Mouse (Mus musculus) bone marrow, adult 2 months (tissue): ENCODE measurements around the gene C8b. TPM values are rescaled to one million over a fixed set of nuclear protein-coding genes. Genes with fewer than 3 reads are reported as not detected.

Source experiments
- H3K27ac ChIP-seq: fragments of 200-500 bp; 2 replicates; pipeline ENCODE4 v1.5.1; 2012; ENCODE audit warnings: low read depth, mild to moderate bottlenecking, control low read depth, inconsistent platforms, low read length; ENCODE audit not compliant: control insufficient read depth, poor library complexity, insufficient read depth
- H3K4me1 ChIP-seq: fragments of 200-500 bp; 2 replicates; pipeline ENCODE4 v1.6.1; 2011; ENCODE audit warnings: low read length; ENCODE audit not compliant: control insufficient read depth, insufficient read depth
- H3K4me3 ChIP-seq: fragments of 200-500 bp; replicated peaks from 2 replicates; pipeline ENCODE3; 2011; ENCODE audit warnings: mild to moderate bottlenecking, low read depth, low read length, control low read depth; ENCODE audit not compliant: control insufficient read depth
- CTCF ChIP-seq: fragments of 200-500 bp; IDR thresholded peaks from 2 replicates; pipeline ENCODE4 v1.5.1; 2011; ENCODE audit warnings: low read length, control low read depth; ENCODE audit not compliant: control insufficient read depth, insufficient read depth
- POLR2A ChIP-seq: fragments of 200-500 bp; IDR thresholded peaks from 2 replicates; pipeline ENCODE4 v1.6.1; 2011; ENCODE audit warnings: low read depth, mild to moderate bottlenecking, control low read depth, low read length, borderline replicate concordance; ENCODE audit not compliant: control insufficient read depth
- WGBS: fragments of 180-500 bp; shearing (Covaris S2); methylation state at CpG from one replicate; pipeline ENCODE4 v1.1.7; 2018; 5-methylcytosine and 5-hydroxymethylcytosine counted together
- polyA plus RNA-seq: library from polyadenylated mRNA; stranded (reverse); fragments of >200 nt; gene quantifications from 2 replicates; pipeline ENCODE4 v1.2.4, GENCODE M21; 2011; ENCODE audit warnings: low replicate concordance; ENCODE audit not compliant: missing spikeins, insufficient read depth, insufficient read length

Gene C8b
- polyA plus RNA-seq, 1 experiment: not detected

GRCm38 (mm10) chr4:104818986-104819385 is 52.9 kb downstream of the C8b start:
- no peak overlapping the region for H3K4me3 ChIP-seq
- 71% methylated on average over 4 of the region's 4 CpGs for WGBS
- H3K27ac ChIP-seq: no peak overlapping the region
- no peaks in the 10 kb centered on the region for H3K4me1 ChIP-seq
- no peak for TF ChIP-seq POLR2A
- TF ChIP-seq CTCF: no peak

- 65% methylated on average over 4 of the region's 4 CpGs for whole genome bisulfite sequencing
- H3K27ac ChIP-seq: no peak overlapping the region
- H3K4me1 ChIP-seq: no peaks in the 10 kb centered on the region
- H3K4me3 ChIP-seq: no peak overlapping the region
- TF ChIP-seq CTCF (no peak), POLR2A (no peak)
Measured at GRCm38 (mm10) chr4:104819891-104820290, 53.8 kb downstream of the C8b start.

- 57% methylated on average over 4 of the region's 4 CpGs for WGBS
- H3K4me1 ChIP-seq: no peaks in the 10 kb centered on the region
- no peak for TF ChIP-seq POLR2A
- no peak for TF ChIP-seq CTCF
- no peak overlapping the region for H3K27ac ChIP-seq
- H3K4me3 ChIP-seq: no peak overlapping the region
Measured at GRCm38 (mm10) chr4:104823597-104824101, 57.5 kb downstream of the C8b start.

GRCm38 (mm10) chr4:104824381-104825077 is 58.4 kb downstream of the C8b start:
- H3K4me3 ChIP-seq: no peak overlapping the region
- WGBS: 71% methylated on average over 7 of the region's 7 CpGs
- H3K27ac ChIP-seq: no peak overlapping the region
- TF ChIP-seq CTCF (no peak), POLR2A (no peak)
- H3K4me1 ChIP-seq: no peaks in the 10 kb centered on the region

- H3K4me3 ChIP-seq: no peak overlapping the region
- no peak overlapping the region for H3K27ac ChIP-seq
- H3K4me1 ChIP-seq: no peaks in the 10 kb centered on the region
- TF ChIP-seq POLR2A (no peak), CTCF (no peak)
- WGBS: 78% methylated on average over 5 of the region's 5 CpGs
Measured at GRCm38 (mm10) chr4:104828939-104829338, 62.8 kb downstream of the C8b start.

- 69% methylated on average over 5 of the region's 5 CpGs for WGBS
- no peak for TF ChIP-seq CTCF
- TF ChIP-seq POLR2A: no peak
- no peak overlapping the region for H3K27ac ChIP-seq
- no peaks in the 10 kb centered on the region for H3K4me1 ChIP-seq
- H3K4me3 ChIP-seq: no peak overlapping the region
Measured at GRCm38 (mm10) chr4:104835096-104835495, 69.0 kb downstream of the C8b start.

GRCm38 (mm10) chr4:104838342-104838741 is 72.2 kb downstream of the C8b start:
- Histone ChIP-seq H3K4me1 (no peaks in the 10 kb centered on the region), H3K27ac (no peak overlapping the region), H3K4me3 (no peak overlapping the region)
- TF ChIP-seq POLR2A (no peak), CTCF (no peak)
- 61% methylated on average over 2 of the region's 2 CpGs for WGBS

- Histone ChIP-seq H3K27ac (no peak overlapping the region), H3K4me3 (no peak overlapping the region)
- 90% methylated on average over 5 of the region's 5 CpGs for WGBS
Measured at GRCm38 (mm10) chr4:104842204-104842603, 76.1 kb downstream of the C8b start.

More at GRCm38 (mm10) chr4:104842204-104842603, 76.1 kb downstream of the C8b start:
- H3K4me1 ChIP-seq: no peaks in the 10 kb centered on the region
- TF ChIP-seq CTCF: no peak
- TF ChIP-seq POLR2A: no peak
